Mouse (Mus musculus) left cerebral cortex, adult 11 months (tissue): ENCODE results near the gene Pten.
A peak's percentile ranks its signal among the peaks of the same experiment; 100 is the strongest.
"Not testable (repeated sequence)": the region's sequence is repeated elsewhere in the genome, so short reads cannot be mapped to it uniquely, and the experiment has no call there.

Source experiments
- DNase-seq: peaks from one replicate; pipeline ENCODE4 v3.0.0; 2022; ENCODE audit warnings: low spot score

Gene Pten

GRCm38 (mm10) chr19:32754188-32755000 is 2.9 kb upstream of the Pten start:
- DNase-seq: no peak

DNA sequence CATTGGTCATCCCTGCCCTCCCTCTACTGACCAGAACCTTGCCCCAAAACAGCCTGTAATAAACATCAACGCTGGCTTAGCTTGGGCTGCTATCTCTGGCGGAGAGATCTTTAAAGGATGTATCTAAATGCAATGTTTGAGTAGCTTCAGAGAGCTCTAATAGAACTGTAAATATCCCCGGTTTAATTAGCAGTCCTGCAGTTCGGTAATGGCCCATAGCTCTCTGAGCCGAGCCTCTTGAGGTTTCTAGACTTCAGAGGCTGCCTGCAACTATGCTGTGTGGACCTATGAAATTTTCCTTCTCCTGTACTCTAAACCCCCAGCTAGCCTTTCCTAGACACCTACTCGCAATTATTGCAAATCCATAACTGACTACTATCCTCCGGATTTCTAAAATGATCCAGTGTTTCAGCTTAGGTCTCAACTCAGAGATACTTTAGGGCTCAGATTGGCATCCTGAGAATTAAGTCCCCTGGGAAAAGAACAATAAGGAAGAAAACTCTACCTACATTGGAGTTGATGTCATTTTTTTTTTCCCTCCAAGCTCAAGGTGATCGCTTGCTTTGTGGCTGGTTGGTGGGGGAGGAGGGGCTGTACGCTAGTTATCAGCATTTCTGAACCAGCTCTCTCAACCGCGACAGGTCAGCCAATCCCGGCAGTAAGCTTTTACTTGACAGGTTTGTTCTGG is 2.0 kb upstream of the Pten start:
- DNase-seq: no peak

DNA sequence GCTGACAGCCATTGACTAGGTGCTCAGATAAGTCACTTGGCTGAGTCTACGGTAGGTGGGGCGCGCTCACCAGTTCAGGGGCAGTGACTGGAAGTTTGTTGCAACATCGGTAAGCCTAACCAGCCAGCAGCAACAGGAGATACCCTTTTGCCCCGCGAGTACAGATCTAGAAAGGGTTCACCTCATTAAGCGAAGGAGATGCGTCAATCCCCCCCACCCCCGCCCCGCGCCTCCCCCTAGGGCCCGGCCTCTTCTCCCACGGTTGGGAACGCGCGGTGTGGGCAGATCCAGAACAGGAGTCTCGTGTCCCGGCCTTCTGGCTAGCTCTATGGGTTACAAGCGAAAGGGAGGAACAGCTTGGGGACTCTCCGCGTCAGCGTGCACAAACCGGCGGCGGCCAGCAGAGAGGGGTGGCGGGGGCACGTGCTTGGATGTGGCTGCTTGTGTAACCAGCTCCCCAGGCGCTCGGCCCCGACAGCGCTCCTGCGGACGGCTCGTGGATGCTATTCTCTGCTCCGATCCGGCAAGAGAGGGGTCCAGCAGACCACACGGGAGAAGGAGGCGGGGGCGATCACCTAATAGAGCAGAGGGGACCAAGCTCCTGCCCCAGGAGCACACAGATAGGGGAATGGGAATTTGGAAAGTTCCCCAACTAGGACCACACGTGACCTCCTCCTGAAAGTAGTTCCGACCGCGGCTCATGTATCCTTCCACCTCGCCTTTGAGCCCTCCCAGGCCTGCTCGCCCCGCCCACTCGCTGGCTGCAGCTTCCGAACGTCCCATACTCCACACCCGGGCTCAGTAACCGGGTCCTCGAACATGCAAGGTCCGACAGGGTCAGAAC is 1.3 kb upstream of the Pten start:
- peak; percentile 95 for DNase-seq

DNA sequence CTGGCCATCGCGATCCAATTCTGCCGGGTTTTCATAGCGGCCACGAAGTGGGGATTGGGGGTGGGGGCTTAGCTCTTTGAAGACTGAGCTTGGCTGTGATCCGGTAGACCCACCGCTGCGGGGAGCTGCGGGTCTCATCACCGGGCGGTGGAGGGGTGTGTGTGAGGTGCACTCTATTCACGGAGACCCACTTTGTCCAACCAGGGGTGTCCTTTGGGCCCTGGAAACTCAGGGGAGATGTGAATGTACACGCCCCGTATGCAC is 729 bp upstream of the Pten start:
- no peak for DNase-seq

- DNase-seq: peak; percentile 33
These were observed 815 bp downstream of the Pten start for GRCm38 (mm10) chr19:32757831-32758792.

- DNase-seq: no peak
These were observed 1.5 kb downstream of the Pten start for GRCm38 (mm10) chr19:32758793-32759161.

GRCm38 (mm10) chr19:32759357-32760024 is 2.2 kb downstream of the Pten start:
- DNase-seq: no peak

DNA sequence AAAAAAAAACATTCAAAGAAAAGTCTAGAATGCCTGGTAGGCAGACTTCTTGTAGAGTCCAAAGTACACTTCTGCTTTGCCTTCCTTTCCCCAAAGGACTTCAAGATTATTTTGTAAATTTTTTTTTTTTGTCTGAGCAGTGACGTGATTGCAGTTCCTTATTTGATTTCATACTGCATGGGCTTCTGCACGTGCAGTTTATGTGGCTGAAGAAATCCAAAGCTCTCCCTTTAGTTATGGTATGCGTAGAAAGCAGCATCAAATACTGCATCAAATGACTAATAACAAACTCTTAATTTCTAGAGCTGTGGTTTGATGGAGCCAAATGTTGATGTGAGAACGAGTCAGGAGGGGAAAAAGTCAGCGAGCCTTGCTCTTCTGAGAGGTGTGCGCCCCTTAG is 3.2 kb downstream of the Pten start:
- no peak for DNase-seq

GRCm38 (mm10) chr19:32761162-32761561 is 3.9 kb downstream of the Pten start:
- DNase-seq: no peak

GRCm38 (mm10) chr19:32762493-32762892 is 5.2 kb downstream of the Pten start:
- DNase-seq: no peak

- no peak for DNase-seq
These were observed 21.1 kb downstream of the Pten start for GRCm38 (mm10) chr19:32778411-32778810.

DNA sequence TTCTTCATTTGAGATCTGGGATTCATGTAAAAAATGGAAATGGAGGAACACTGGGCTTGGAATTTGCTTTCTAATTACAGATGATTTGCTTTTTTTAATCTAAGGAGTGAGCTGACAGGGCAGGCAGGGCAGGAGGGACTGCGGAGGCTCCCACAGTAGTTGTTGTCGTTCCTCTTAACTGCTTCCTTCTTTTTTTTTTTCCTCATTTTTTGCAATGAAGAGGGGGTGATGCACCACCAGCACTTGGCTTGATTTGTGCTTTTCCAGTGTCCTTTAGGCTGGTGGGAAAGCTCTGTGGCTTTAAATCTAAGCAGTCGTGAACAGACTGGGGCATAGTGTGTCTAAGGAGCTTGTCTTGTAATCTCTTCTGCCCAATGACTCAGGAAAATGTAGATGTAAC is 21.8 kb downstream of the Pten start:
- no peak for DNase-seq

- DNase-seq: no peak
These were observed 24.2 kb downstream of the Pten start for GRCm38 (mm10) chr19:32781305-32782071.

GRCm38 (mm10) chr19:32787388-32787787 is 30.1 kb downstream of the Pten start:
- not testable (repeated sequence) for DNase-seq

DNA sequence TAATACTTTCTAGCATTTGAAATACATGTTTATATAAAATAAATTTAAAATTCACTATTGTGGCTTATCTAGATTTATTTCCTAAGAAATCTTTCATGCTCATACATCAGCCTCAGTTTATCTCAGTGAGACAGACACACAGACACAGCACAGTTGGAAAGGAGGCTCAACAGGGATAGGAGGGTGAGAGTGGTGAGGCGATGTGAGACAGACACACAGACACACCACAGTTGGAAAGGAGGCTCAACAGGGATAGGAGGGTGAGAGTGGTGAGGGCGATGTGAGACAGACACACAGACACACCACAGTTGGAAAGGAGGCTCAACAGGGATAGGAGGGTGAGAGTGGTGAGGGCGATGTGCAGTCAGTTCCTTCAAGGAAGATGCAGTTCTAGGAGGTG is 30.7 kb downstream of the Pten start:
- not testable (repeated sequence) for DNase-seq

- no peak for DNase-seq
These were observed 32.2 kb downstream of the Pten start for GRCm38 (mm10) chr19:32789535-32789934.

DNA sequence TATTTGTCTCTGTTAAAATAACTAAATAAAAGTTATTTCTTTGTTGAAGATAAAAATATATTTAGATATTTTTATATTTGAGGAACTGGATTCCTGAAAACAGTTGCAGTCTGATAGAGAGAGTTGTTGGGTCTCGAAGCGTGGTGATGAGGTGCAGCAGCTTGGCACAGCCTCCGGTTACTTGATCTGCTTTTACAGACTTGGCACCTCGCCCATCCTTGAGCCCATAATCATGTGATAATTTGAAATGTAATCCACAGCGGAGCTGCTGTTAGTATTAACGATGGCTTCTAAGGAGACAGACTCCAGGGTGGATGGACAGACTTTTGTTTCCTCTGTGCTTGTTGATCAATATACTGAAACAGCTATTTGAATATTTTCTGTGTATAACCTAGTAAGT is 35.3 kb downstream of the Pten start:
- peak; percentile 23 for DNase-seq

- no peak for DNase-seq
These were observed 36.6 kb downstream of the Pten start for GRCm38 (mm10) chr19:32793901-32794300.

- DNase-seq: no peak
These were observed 43.3 kb downstream of the Pten start for GRCm38 (mm10) chr19:32800557-32800956.

GRCm38 (mm10) chr19:32804703-32805102 is 47.4 kb downstream of the Pten start:
- DNase-seq: no peak
